Mouse (Mus musculus) thymus, adult 2 months (tissue): Measurements from ENCODE around the gene Arhgef7. TPM values are rescaled to one million over a fixed set of nuclear protein-coding genes. Genes with fewer than 3 reads are reported as not detected.

Experiments
- DNase-seq: peaks from one replicate; pipeline ENCODE4 v3.0.0; 2021
- H3K27ac ChIP-seq: fragments of 200-500 bp; 2 replicates; pipeline ENCODE4 v1.5.1; 2012; ENCODE audit warnings: low read length, control low read depth; ENCODE audit not compliant: control insufficient read depth, insufficient read depth
- H3K27me3 ChIP-seq: fragments of 200-500 bp; 2 replicates; pipeline ENCODE4 v1.6.1; 2012; ENCODE audit warnings: mild to moderate bottlenecking, low read length, moderate library complexity, mixed read lengths; ENCODE audit not compliant: control insufficient read depth, insufficient read depth
- H3K36me3 ChIP-seq: fragments of 200-500 bp; 2 replicates; pipeline ENCODE4 v1.6.1; 2012; ENCODE audit warnings: mild to moderate bottlenecking, low read length, moderate library complexity; ENCODE audit not compliant: control insufficient read depth, insufficient read depth
- H3K4me1 ChIP-seq: fragments of 200-500 bp; replicated peaks from 2 replicates; pipeline ENCODE4 v1.6.1; 2012; ENCODE audit warnings: low read length; ENCODE audit not compliant: control insufficient read depth, insufficient read depth
- H3K4me3 ChIP-seq: fragments of 200-500 bp; 2 replicates; pipeline ENCODE4 v1.5.1; 2012; ENCODE audit warnings: mild to moderate bottlenecking, low read length, control low read depth, moderate library complexity; ENCODE audit not compliant: control insufficient read depth, insufficient read depth
- CTCF ChIP-seq: fragments of 200-500 bp; IDR thresholded peaks from 2 replicates; pipeline ENCODE4 v1.5.1; 2012; ENCODE audit warnings: mild to moderate bottlenecking, control low read depth, low read length, moderate library complexity, borderline replicate concordance; ENCODE audit not compliant: control insufficient read depth, poor library complexity, insufficient read depth; ENCODE audit errors: extremely low read depth
- POLR2A ChIP-seq: fragments of 200-500 bp; IDR thresholded peaks from 2 replicates; pipeline ENCODE4 v1.6.1; 2012; ENCODE audit warnings: mild to moderate bottlenecking, low read length, control low read depth, moderate library complexity; ENCODE audit not compliant: control insufficient read depth, poor library complexity, insufficient read depth; ENCODE audit errors: extremely low read depth
- WGBS: fragments of 180-500 bp; shearing (Covaris S2); methylation state at CpG from one replicate; pipeline ENCODE4 v1.1.7; 2018; 5-methylcytosine and 5-hydroxymethylcytosine counted together
- polyA plus RNA-seq: library from polyadenylated mRNA; depleted of rRNA; stranded (reverse); fragments of >200 nt; gene quantifications from 2 replicates; pipeline ENCODE4 v1.2.3, GENCODE M21; 2012

The Arhgef7 gene
- polyA plus RNA-seq, 1 experiment, result 36.1 TPM

DNA sequence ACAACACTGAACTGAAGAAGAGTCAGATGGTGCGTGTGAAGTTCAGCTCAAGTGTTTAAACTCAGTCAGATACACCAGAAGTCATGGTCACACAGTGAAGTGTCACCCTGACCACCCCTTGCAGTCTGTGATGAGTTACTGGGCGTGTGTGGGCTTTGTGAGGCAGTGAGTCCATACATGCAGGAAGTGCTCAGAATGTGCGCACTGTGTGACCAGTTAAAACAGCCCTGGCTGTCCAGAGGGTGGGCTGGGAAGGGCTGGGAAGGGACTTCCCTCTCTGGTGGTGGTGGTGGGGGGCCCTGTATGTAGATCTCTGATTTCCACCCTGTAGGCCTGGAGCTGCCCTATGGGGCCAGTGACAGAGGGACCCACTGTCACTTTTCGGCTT lies 71.0 kb downstream of the Arhgef7 start:
- H3K36me3 ChIP-seq, result peaks cover 4% of the 10 kb centered on the region
- no peak overlapping the region for H3K4me3 ChIP-seq
- no peak for DNase-seq
- no peak for TF ChIP-seq CTCF
- no peak for TF ChIP-seq POLR2A
- H3K27me3 ChIP-seq, result no peaks in the 10 kb centered on the region
- H3K27ac ChIP-seq, result no peak overlapping the region
- WGBS, result 98% methylated on average over 4 of the region's 4 CpGs
- H3K4me1 ChIP-seq, result no peaks in the 10 kb centered on the region

- H3K27me3 ChIP-seq, result no peaks in the 10 kb centered on the region
- no peak overlapping the region for H3K27ac ChIP-seq
- H3K36me3 ChIP-seq, result peaks cover 4% of the 10 kb centered on the region
- H3K4me1 ChIP-seq, result no peaks in the 10 kb centered on the region
- DNase-seq, result no peak
- H3K4me3 ChIP-seq, result no peak overlapping the region
- no peak for TF ChIP-seq POLR2A
- TF ChIP-seq CTCF, result no peak
- 100% methylated on average over 3 of the region's 3 CpGs for WGBS
These were observed 71.6 kb downstream of the Arhgef7 start for GRCm38 (mm10) chr8:11799098-11799497.

DNA sequence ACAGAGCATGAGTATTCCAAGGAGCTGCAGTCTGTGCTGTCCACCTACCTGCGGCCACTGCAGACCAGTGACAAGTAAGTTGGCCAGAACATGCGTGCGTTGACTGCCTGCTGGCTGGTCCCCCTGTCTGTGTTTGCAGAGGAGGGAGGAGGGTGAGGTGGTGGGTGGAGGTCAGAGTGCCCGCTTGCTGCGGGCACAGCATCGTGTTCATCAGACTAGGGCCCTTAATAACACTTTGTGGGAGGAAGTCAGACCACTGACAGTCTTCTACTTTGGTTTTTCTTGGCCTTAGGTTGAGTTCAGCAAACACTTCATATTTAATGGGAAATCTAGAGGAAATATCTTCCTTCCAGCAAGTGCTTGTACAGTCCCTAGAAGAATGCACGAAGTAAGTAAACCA lies 73.0 kb downstream of the Arhgef7 start:
- H3K36me3 ChIP-seq, result peaks cover 7% of the 10 kb centered on the region

DNA sequence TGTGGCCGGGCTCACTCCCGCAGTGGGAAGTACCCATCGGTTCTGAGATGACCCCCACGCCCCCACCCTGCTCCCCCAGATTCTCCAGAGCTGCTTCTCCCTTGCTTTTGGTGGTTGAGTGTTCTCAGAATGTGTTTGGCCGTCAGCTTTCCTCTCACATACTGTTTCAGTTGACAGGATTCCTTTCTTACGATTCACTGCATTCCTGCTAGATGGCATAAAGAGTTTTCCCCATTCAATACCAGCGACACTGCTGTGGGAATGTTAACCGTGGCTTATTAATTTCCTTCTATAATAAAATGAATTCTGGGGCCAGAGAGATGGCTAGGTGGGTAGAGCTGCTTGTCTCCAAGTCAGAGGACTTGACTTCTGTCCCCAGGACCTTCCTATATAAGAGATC lies 74.0 kb downstream of the Arhgef7 start:
- H3K36me3 ChIP-seq, result peaks cover 15% of the 10 kb centered on the region
- DNase-seq, result no peak
- H3K27me3 ChIP-seq, result no peaks in the 10 kb centered on the region
- 92% methylated on average over 8 of the region's 8 CpGs for WGBS
- no peak overlapping the region for H3K27ac ChIP-seq
- H3K4me1 ChIP-seq, result no peaks in the 10 kb centered on the region
- H3K4me3 ChIP-seq, result no peak overlapping the region
- TF ChIP-seq POLR2A, result no peak
- TF ChIP-seq CTCF, result no peak

More for the DNA sequence above, 73.0 kb downstream of the Arhgef7 start:
- WGBS, result 93% methylated on average over 7 of the region's 7 CpGs
- no peak overlapping the region for H3K4me3 ChIP-seq
- H3K4me1 ChIP-seq, result no peaks in the 10 kb centered on the region
- H3K27me3 ChIP-seq, result no peaks in the 10 kb centered on the region
- no peak overlapping the region for H3K27ac ChIP-seq
- TF ChIP-seq CTCF (no peak), POLR2A (no peak)
- DNase-seq, result no peak

GRCm38 (mm10) chr8:11804914-11805313 lies 77.4 kb downstream of the Arhgef7 start:
- peaks cover 37% of the 10 kb centered on the region for H3K36me3 ChIP-seq

GRCm38 (mm10) chr8:11806252-11806651 lies 78.7 kb downstream of the Arhgef7 start:
- DNase-seq, result no peak
- H3K27ac ChIP-seq, result no peak overlapping the region
- H3K36me3 ChIP-seq, result peaks cover 38% of the 10 kb centered on the region
- no peaks in the 10 kb centered on the region for H3K27me3 ChIP-seq
- H3K4me1 ChIP-seq, result no peaks in the 10 kb centered on the region
- no peak for TF ChIP-seq POLR2A
- TF ChIP-seq CTCF, result no peak
- no peak overlapping the region for H3K4me3 ChIP-seq
- WGBS, result 97% methylated on average over 6 of the region's 6 CpGs

More at GRCm38 (mm10) chr8:11804914-11805313, 77.4 kb downstream of the Arhgef7 start:
- no peak overlapping the region for H3K27ac ChIP-seq
- H3K4me1 ChIP-seq, result no peaks in the 10 kb centered on the region
- DNase-seq, result no peak
- no peaks in the 10 kb centered on the region for H3K27me3 ChIP-seq
- no peak overlapping the region for H3K4me3 ChIP-seq
- WGBS, result 92% methylated on average over 4 of the region's 4 CpGs
- TF ChIP-seq CTCF (no peak), POLR2A (no peak)

DNA sequence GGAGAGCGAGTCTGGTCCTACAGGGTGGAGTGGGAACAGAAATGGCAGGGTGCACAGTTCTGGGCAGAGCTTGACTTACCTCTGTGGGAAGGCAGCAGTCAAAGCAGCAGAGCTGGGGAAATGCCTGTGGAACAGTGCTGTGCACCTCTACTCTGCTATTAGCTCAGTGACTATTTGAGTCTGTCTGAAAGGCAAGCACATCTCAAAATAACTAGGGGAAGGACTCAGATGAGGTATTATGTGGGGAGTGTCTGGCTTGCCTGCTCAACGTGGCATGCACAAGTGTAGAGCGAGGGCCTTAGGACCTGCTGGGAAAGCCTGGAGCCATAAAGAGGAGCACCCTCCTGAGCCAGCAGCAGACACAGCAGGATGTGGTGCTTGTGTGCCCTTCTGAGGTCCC lies 79.8 kb downstream of the Arhgef7 start:
- TF ChIP-seq POLR2A (no peak), CTCF (no peak)
- Histone ChIP-seq H3K4me1 (no peaks in the 10 kb centered on the region), H3K27ac (no peak overlapping the region), H3K4me3 (no peak overlapping the region), H3K27me3 (no peaks in the 10 kb centered on the region), H3K36me3 (peaks cover 38% of the 10 kb centered on the region)
- 97% methylated on average over 3 of the region's 3 CpGs for WGBS
- no peak for DNase-seq
